Mouse (Mus musculus): ENCODE measurements around the gene Gsto2.

- TF ChIP-seq TAL1 (IDR thresholded peaks at IDR 0.05; ENCODE audit: low read length) (no peak), GATA1 (IDR thresholded peaks at IDR 0.05; ENCODE audit: low read length) (no peak)
Observed at GRCm38 (mm10) chr19:47934146-47934545, 68.8 kb downstream of the Gsto2 start.

All from erythroblast, embryonic 14.5 days (primary cell).